Mouse (Mus musculus): ENCODE measurements at regions not wholly inside any gene's neighbourhood (a gene's known extent, or its start where the extent isn't known, plus 50 kb on each side); places are given as distances from the start of the nearest gene placed in this dataset.
"Not testable (repeated sequence)": the region's sequence is repeated elsewhere in the genome, so short reads cannot be mapped to it uniquely, and the experiment has no call there.

DNA sequence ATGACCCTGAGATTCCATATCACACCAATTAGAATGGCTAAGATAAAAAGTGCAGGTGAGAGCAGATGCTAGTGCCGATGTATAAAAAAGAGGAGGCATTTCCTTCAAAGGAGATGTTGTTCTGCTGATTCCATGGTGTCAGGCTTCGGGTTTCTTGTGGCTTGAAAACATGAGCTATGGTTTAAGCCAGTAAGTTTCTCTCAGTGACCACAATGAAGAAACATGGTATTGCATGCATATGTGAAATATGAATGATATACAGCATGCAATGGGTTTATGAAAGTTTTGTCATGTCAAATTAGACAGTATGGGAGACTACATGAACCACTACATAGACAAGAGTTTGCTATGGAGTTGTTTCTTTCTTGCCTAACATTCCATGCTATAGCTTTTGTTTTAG is 155.3 kb downstream of the Fam174a start:
- no peaks in the 10 kb centered on the region for H3K27me3 ChIP-seq (ENCODE audit: control insufficient read depth, insufficient read depth, low read length)
- 65% methylated on average over 2 of the region's 2 CpGs for whole genome bisulfite sequencing
- H3K9ac ChIP-seq (ENCODE audit: low read depth, low read length) = no peak overlapping the region
- H3K4me3 ChIP-seq (ENCODE audit: insufficient read depth, low read depth, low read length) = no peak overlapping the region
- no peak overlapping the region for H3K27ac ChIP-seq (replicated peaks; ENCODE audit: insufficient read depth, low read depth, low read length)
- TF ChIP-seq POLR2A (IDR thresholded peaks at IDR 0.05; ENCODE audit: extremely low read depth, insufficient read depth, low read length) (no peak), CTCF (IDR thresholded peaks at IDR 0.05; ENCODE audit: low read depth, low read length) (no peak)
- no peaks in the 10 kb centered on the region for H3K4me1 ChIP-seq (ENCODE audit: control insufficient read depth, insufficient read depth, low read length)
- DNase-seq (ENCODE audit: extremely low read depth, low read depth, low spot score) = no peak
- H3K79me2 ChIP-seq (ENCODE audit: control insufficient read depth, insufficient read depth, low read length) = no peaks in the 10 kb centered on the region
- no peaks in the 10 kb centered on the region for H3K36me3 ChIP-seq (ENCODE audit: control insufficient read depth, insufficient read depth, low read length)

DNA sequence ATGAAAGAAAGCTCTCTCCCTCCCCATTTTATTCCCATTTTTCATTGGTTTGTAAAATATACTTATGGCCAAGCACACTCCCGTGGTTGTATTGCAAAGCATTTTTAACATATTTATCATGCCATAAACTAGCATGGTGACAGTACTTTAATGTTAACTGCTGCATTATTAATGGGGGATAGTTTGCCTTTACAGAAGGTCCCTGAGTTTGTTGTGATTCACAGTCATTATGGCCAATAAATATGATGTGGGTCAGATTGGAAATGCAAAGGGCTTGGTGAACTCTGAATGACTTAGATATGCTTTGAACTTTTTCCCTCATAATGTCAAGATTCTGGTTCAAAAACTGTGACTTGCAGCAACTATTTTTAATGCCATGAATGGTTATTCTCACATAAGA is 157.1 kb downstream of the Fam174a start:
- no peaks in the 10 kb centered on the region for H3K27me3 ChIP-seq (ENCODE audit: control insufficient read depth, insufficient read depth, low read length)
- TF ChIP-seq CTCF (IDR thresholded peaks at IDR 0.05; ENCODE audit: low read depth, low read length) = no peak
- TF ChIP-seq POLR2A (IDR thresholded peaks at IDR 0.05; ENCODE audit: extremely low read depth, insufficient read depth, low read length) = no peak
- DNase-seq (ENCODE audit: extremely low read depth, low read depth, low spot score) = no peak
- no peaks in the 10 kb centered on the region for H3K4me1 ChIP-seq (ENCODE audit: control insufficient read depth, insufficient read depth, low read length)
- 69% methylated on average over 1 of the region's 1 CpGs for WGBS
- no peak overlapping the region for H3K27ac ChIP-seq (replicated peaks; ENCODE audit: insufficient read depth, low read depth, low read length)
- H3K79me2 ChIP-seq (ENCODE audit: control insufficient read depth, insufficient read depth, low read length) = no peaks in the 10 kb centered on the region
- no peak overlapping the region for H3K4me3 ChIP-seq (ENCODE audit: insufficient read depth, low read depth, low read length)
- no peaks in the 10 kb centered on the region for H3K36me3 ChIP-seq (ENCODE audit: control insufficient read depth, insufficient read depth, low read length)
- no peak overlapping the region for H3K9ac ChIP-seq (ENCODE audit: low read depth, low read length)

DNA sequence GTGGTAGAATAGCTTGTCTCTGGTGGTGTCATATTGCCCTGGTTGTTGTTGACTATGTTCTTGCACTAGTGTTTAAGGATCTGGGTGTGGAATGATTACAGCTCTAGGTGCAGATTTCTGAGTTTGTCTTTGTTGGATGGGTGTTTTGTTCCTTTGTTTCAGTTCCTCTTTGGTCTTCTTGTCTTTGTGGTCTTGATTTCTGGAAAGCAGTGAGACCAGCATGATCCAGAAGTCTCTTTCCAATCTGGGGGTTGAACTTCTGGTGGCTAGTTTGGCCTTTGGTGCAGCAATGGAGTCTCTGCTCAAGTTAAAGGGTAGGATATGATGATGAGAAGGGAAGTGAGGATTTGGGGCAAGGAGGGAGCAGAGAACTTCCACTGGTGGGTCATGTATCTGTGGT is 174.4 kb downstream of the St8sia4 start:
- no peak overlapping the region for H3K4me3 ChIP-seq (ENCODE audit: insufficient read depth, low read depth, low read length)
- H3K27me3 ChIP-seq (ENCODE audit: control insufficient read depth, insufficient read depth, low read length) = no peaks in the 10 kb centered on the region
- no peak overlapping the region for H3K9ac ChIP-seq (ENCODE audit: low read depth, low read length)
- H3K27ac ChIP-seq (replicated peaks; ENCODE audit: insufficient read depth, low read depth, low read length) = no peak overlapping the region
- DNase-seq (ENCODE audit: extremely low read depth, low read depth, low spot score) = no peak
- H3K79me2 ChIP-seq (ENCODE audit: control insufficient read depth, insufficient read depth, low read length) = no peaks in the 10 kb centered on the region
- no peaks in the 10 kb centered on the region for H3K4me1 ChIP-seq (ENCODE audit: control insufficient read depth, insufficient read depth, low read length)
- no peaks in the 10 kb centered on the region for H3K36me3 ChIP-seq (ENCODE audit: control insufficient read depth, insufficient read depth, low read length)
- TF ChIP-seq CTCF (IDR thresholded peaks at IDR 0.05; ENCODE audit: low read depth, low read length) = no peak
- TF ChIP-seq POLR2A (IDR thresholded peaks at IDR 0.05; ENCODE audit: extremely low read depth, insufficient read depth, low read length) = no peak

DNA sequence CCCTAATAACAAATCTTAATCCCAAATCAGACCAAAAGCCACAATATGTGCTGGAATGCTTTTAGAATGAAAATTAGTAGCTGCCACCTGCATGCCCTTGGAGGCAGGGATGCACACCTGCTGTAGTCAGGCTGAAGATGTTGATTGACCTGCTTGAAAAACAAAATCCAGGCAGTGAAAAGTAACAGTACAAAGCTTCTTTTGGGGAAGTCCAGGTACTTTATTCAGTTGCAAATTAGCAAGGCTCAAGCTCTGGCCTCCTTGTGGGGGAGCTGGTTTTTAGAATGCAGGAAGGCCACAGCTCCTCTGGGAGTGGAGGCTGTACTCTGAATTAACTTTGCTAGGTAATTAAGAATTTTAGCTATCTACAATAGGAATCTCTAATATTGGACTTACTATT is 166.7 kb downstream of the St8sia4 start:
- not testable (repeated sequence) for H3K4me1 ChIP-seq (ENCODE audit: control insufficient read depth, insufficient read depth, low read length)

DNA sequence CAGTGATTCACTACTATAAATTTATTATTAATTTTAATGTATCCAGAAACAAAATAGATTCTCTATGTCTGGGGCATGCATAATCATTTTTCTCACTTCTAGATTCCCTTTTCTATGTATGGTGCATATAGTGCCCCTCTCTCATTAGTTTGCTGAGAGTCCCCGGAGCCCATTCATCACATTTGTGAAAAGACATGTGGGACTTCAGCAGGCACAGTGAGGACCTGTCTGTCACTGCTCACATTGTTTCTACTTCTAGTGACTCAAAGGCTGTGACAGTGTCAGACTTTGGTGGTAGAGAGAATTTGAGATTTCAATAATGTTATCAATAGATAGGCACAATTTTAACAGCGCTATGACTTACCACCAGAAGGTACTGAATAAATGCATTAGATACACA is 158.7 kb downstream of the St8sia4 start:
- 94% methylated on average over 2 of the region's 2 CpGs for WGBS
- Histone ChIP-seq H3K36me3 (ENCODE audit: control insufficient read depth, insufficient read depth, low read length) (no peaks in the 10 kb centered on the region), H3K4me1 (ENCODE audit: control insufficient read depth, insufficient read depth, low read length) (no peaks in the 10 kb centered on the region)

More for the DNA sequence above, 166.7 kb downstream of the St8sia4 start:
- not testable (repeated sequence) for H3K4me3 ChIP-seq (ENCODE audit: insufficient read depth, low read depth, low read length); H3K27me3 ChIP-seq (ENCODE audit: control insufficient read depth, insufficient read depth, low read length); H3K27ac ChIP-seq (replicated peaks; ENCODE audit: insufficient read depth, low read depth, low read length); H3K79me2 ChIP-seq (ENCODE audit: control insufficient read depth, insufficient read depth, low read length); DNase-seq (ENCODE audit: extremely low read depth, low read depth, low spot score); H3K9ac ChIP-seq (ENCODE audit: low read depth, low read length); H3K36me3 ChIP-seq (ENCODE audit: control insufficient read depth, insufficient read depth, low read length)

DNA sequence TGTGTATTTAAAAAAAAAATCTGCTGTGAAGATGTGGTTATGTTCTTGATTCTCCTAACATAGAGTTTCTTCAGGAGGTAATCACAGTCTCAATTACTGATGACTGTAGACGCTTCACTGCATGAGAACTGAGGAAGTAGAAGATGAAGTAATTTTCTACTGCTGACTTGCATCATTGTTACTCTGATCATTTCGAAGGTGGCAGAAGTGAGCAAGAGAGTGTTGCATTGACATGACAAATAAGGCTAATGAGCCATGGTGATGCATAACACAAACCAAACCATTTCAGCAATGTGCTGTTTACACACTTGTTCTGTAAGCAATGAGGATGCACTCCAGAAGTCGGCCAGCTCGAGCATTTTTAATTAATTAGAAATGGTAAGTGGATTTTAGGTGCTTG is 138.6 kb downstream of the St8sia4 start:
- H3K27me3 ChIP-seq (ENCODE audit: control insufficient read depth, insufficient read depth, low read length) = no peaks in the 10 kb centered on the region
- 58% methylated on average over 4 of the region's 4 CpGs for WGBS
- H3K27ac ChIP-seq (replicated peaks; ENCODE audit: insufficient read depth, low read depth, low read length) = no peak overlapping the region
- H3K36me3 ChIP-seq (ENCODE audit: control insufficient read depth, insufficient read depth, low read length) = no peaks in the 10 kb centered on the region
- H3K4me1 ChIP-seq (ENCODE audit: control insufficient read depth, insufficient read depth, low read length) = no peaks in the 10 kb centered on the region
- H3K9ac ChIP-seq (ENCODE audit: low read depth, low read length) = no peak overlapping the region
- H3K4me3 ChIP-seq (ENCODE audit: insufficient read depth, low read depth, low read length) = no peak overlapping the region
- DNase-seq (ENCODE audit: extremely low read depth, low read depth, low spot score) = peak; percentile 3
- TF ChIP-seq CTCF (IDR thresholded peaks at IDR 0.05; ENCODE audit: low read depth, low read length) = no peak
- no peak for TF ChIP-seq POLR2A (IDR thresholded peaks at IDR 0.05; ENCODE audit: extremely low read depth, insufficient read depth, low read length)
- no peaks in the 10 kb centered on the region for H3K79me2 ChIP-seq (ENCODE audit: control insufficient read depth, insufficient read depth, low read length)

More for the DNA sequence above, 158.7 kb downstream of the St8sia4 start:
- no peak for DNase-seq (ENCODE audit: extremely low read depth, low read depth, low spot score)
- TF ChIP-seq CTCF (IDR thresholded peaks at IDR 0.05; ENCODE audit: low read depth, low read length) (no peak), POLR2A (IDR thresholded peaks at IDR 0.05; ENCODE audit: extremely low read depth, insufficient read depth, low read length) (no peak)
- H3K27ac ChIP-seq (replicated peaks; ENCODE audit: insufficient read depth, low read depth, low read length) = no peak overlapping the region
- no peaks in the 10 kb centered on the region for H3K79me2 ChIP-seq (ENCODE audit: control insufficient read depth, insufficient read depth, low read length)
- H3K9ac ChIP-seq (ENCODE audit: low read depth, low read length) = no peak overlapping the region
- no peak overlapping the region for H3K4me3 ChIP-seq (ENCODE audit: insufficient read depth, low read depth, low read length)
- no peaks in the 10 kb centered on the region for H3K27me3 ChIP-seq (ENCODE audit: control insufficient read depth, insufficient read depth, low read length)
